Mouse (Mus musculus): ENCODE data around the gene Pelo.

The Pelo gene

GRCm38 (mm10) chr13:115090069-115090976 is at the start of gene Pelo:
Gene Pelo (minus strand): TSS chr13:115090186.
- peak; percentile 88 for DNase-seq (ENCODE audit: low read depth, low spot score)

- no peak for DNase-seq (ENCODE audit: low read depth, low spot score)
Observed at GRCm38 (mm10) chr13:115138513-115138912, 48.5 kb upstream of the Pelo start.

GRCm38 (mm10) chr13:115136761-115137160 is 46.8 kb upstream of the Pelo start:
- DNase-seq (ENCODE audit: low read depth, low spot score), result no peak

GRCm38 (mm10) chr13:115132435-115132834 is 42.4 kb upstream of the Pelo start:
- peak; percentile 42 for DNase-seq (ENCODE audit: low read depth, low spot score)

- DNase-seq (ENCODE audit: low read depth, low spot score), result no peak
Observed at GRCm38 (mm10) chr13:115131381-115131780, 41.4 kb upstream of the Pelo start.

- DNase-seq (ENCODE audit: low read depth, low spot score), result no peak
Observed at GRCm38 (mm10) chr13:115130035-115130434, 40.0 kb upstream of the Pelo start.

GRCm38 (mm10) chr13:115127826-115128225 is 37.8 kb upstream of the Pelo start:
- DNase-seq (ENCODE audit: low read depth, low spot score), result no peak

- no peak for DNase-seq (ENCODE audit: low read depth, low spot score)
Observed at GRCm38 (mm10) chr13:115126534-115126933, 36.5 kb upstream of the Pelo start.

- DNase-seq (ENCODE audit: low read depth, low spot score), result no peak
Observed at GRCm38 (mm10) chr13:115125130-115125529, 35.1 kb upstream of the Pelo start.

- DNase-seq (ENCODE audit: low read depth, low spot score), result no peak
Observed at GRCm38 (mm10) chr13:115124521-115124920, 34.5 kb upstream of the Pelo start.

- DNase-seq (ENCODE audit: low read depth, low spot score), result peak; percentile 79
Observed at GRCm38 (mm10) chr13:115118756-115119155, 28.8 kb upstream of the Pelo start.

- DNase-seq (ENCODE audit: low read depth, low spot score), result no peak
Observed at GRCm38 (mm10) chr13:115118195-115118594, 28.2 kb upstream of the Pelo start.

GRCm38 (mm10) chr13:115116930-115117621 is 27.1 kb upstream of the Pelo start:
- no peak for DNase-seq (ENCODE audit: low read depth, low spot score)

GRCm38 (mm10) chr13:115109628-115110027 is 19.6 kb upstream of the Pelo start:
- no peak for DNase-seq (ENCODE audit: low read depth, low spot score)

GRCm38 (mm10) chr13:115107436-115107835 is 17.4 kb upstream of the Pelo start:
- DNase-seq (ENCODE audit: low read depth, low spot score), result no peak

GRCm38 (mm10) chr13:115106183-115106582 is 16.2 kb upstream of the Pelo start:
- no peak for DNase-seq (ENCODE audit: low read depth, low spot score)

- DNase-seq (ENCODE audit: low read depth, low spot score), result no peak
Observed at GRCm38 (mm10) chr13:115102754-115103153, 12.8 kb upstream of the Pelo start.

- DNase-seq (ENCODE audit: low read depth, low spot score), result peak; percentile 81
Observed at GRCm38 (mm10) chr13:115101355-115102191, 11.6 kb upstream of the Pelo start, which contains the start of the genes Gm49395 and Itga1. Gene Gm49395 (minus strand): TSS chr13:115101921. Gene Itga1 (minus strand): TSS chr13:115101964.

- DNase-seq (ENCODE audit: low read depth, low spot score), result peak; percentile 63
Observed at GRCm38 (mm10) chr13:115100381-115101177, 10.6 kb upstream of the Pelo start.

- DNase-seq (ENCODE audit: low read depth, low spot score), result no peak
Observed at GRCm38 (mm10) chr13:115099381-115099780, 9.4 kb upstream of the Pelo start.

GRCm38 (mm10) chr13:115098227-115098626 is 8.2 kb upstream of the Pelo start:
- DNase-seq (ENCODE audit: low read depth, low spot score), result no peak
